Mouse (Mus musculus) intestine, embryonic 14.5 days (tissue): ENCODE results near the gene Lypd6b. TPM values are rescaled to one million over a fixed set of nuclear protein-coding genes. Genes with fewer than 3 reads are reported as not detected.

Experiments used
- ATAC-seq: fragments of 200-750 bp; cut with Nextera tagmentation; replicated peaks from 2 replicates; pipeline ENCODE4 v1.8.0; 2017; ENCODE audit warnings: low read depth, moderate number of reproducible peaks, moderate TSS enrichment, moderate library complexity; ENCODE audit not compliant: low FRiP score, low TSS enrichment
- DNase-seq: peaks from one replicate; pipeline ENCODE4 v3.0.0-alpha.2; 2018; ENCODE audit warnings: low spot score
- H3K27ac ChIP-seq: fragments of 300-500 bp; sonication (generic); 2 replicates; pipeline ENCODE4 v1.5.1; 2014; ENCODE audit warnings: low read depth, mild to moderate bottlenecking, control low read depth
- H3K27me3 ChIP-seq: fragments of 300-500 bp; sonication (generic); replicated peaks from 2 replicates; pipeline ENCODE4 v1.6.1; 2014; ENCODE audit warnings: low read length, control low read depth; ENCODE audit not compliant: control insufficient read depth, insufficient read depth
- H3K36me3 ChIP-seq: fragments of 300-500 bp; sonication (generic); 2 replicates; pipeline ENCODE4 v1.6.1; 2014; ENCODE audit warnings: low read length, control low read depth; ENCODE audit not compliant: control insufficient read depth, insufficient read depth
- H3K4me1 ChIP-seq: fragments of 300-500 bp; sonication (generic); replicated peaks from 2 replicates; pipeline ENCODE4 v1.6.1; 2014; ENCODE audit warnings: low read length, control low read depth, mixed read lengths; ENCODE audit not compliant: control insufficient read depth, insufficient read depth
- H3K4me2 ChIP-seq: fragments of 300-500 bp; sonication (generic); 2 replicates; pipeline ENCODE4 v1.6.1; 2014; ENCODE audit warnings: low read length
- H3K4me3 ChIP-seq: fragments of 300-500 bp; sonication (generic); 2 replicates; pipeline ENCODE4 v1.5.1; 2014; ENCODE audit warnings: low read depth, low read length, control low read depth, mixed read lengths
- H3K9ac ChIP-seq: fragments of 300-500 bp; sonication (generic); 2 replicates; pipeline ENCODE4 v1.6.1; 2014; ENCODE audit warnings: mild to moderate bottlenecking, low read length
- H3K9me3 ChIP-seq: fragments of 300-500 bp; sonication (generic); 2 replicates; pipeline ENCODE4 v1.6.1; 2016; ENCODE audit warnings: low read length, control low read depth; ENCODE audit not compliant: control insufficient read depth
- WGBS: fragments of 180-500 bp; shearing (Covaris S2); extraction: QIAGEN DNeasy Blood & Tissue Kit; methylation state at CpG from one replicate; pipeline ENCODE4 v1.1.7; 2014; 5-methylcytosine and 5-hydroxymethylcytosine counted together
- polyA plus RNA-seq: library from polyadenylated mRNA; unstranded; fragments of >200 nt; fragmentation: Nextera tagmentation; extraction: Ambion mirVana; gene quantifications from 2 replicates; pipeline ENCODE4 v1.2.1, GENCODE M21; 2014

Gene Lypd6b
- polyA plus RNA-seq, 1 experiment from 2014 or later, result 3.0 TPM

- ATAC-seq (0 out of 2 replicates have a peak, but pooled peaks have one; percentile 20), DNase-seq (no peak)
- no peak overlapping the region for H3K4me3 ChIP-seq
- H3K9me3 ChIP-seq, result no peaks in the 10 kb centered on the region
- 19% methylated on average over 11 of the region's 11 CpGs for WGBS
- peaks cover 11% of the 10 kb centered on the region; the same call in 1 of the 2 replicates for H3K4me1 ChIP-seq
- H3K27ac ChIP-seq, result 0 out of 2 replicates have a peak overlapping the region, but pooled peaks have one; percentile 35
- peak overlapping the region; percentile 16; the same call in 1 of the 2 replicates for H3K4me2 ChIP-seq
- no peak overlapping the region for H3K9ac ChIP-seq
- no peaks in the 10 kb centered on the region for H3K36me3 ChIP-seq
- no peaks in the 10 kb centered on the region for H3K27me3 ChIP-seq
Measured at GRCm38 (mm10) chr2:49811420-49811819, 23.9 kb downstream of the Lypd6b start.

- peak overlapping the region; percentile 16; the same call in 1 of the 2 replicates for H3K4me2 ChIP-seq
- H3K9ac ChIP-seq, result no peak overlapping the region
Measured at GRCm38 (mm10) chr2:49811871-49812363, 24.4 kb downstream of the Lypd6b start.

GRCm38 (mm10) chr2:49813151-49813550, 25.7 kb downstream of the Lypd6b start:
- no peak for DNase-seq
- Histone ChIP-seq H3K4me3 (no peak overlapping the region), H3K9me3 (no peaks in the 10 kb centered on the region), H3K4me2 (no peak overlapping the region), H3K4me1 (peaks cover 11% of the 10 kb centered on the region; the same call in 1 of the 2 replicates), H3K27ac (no peak overlapping the region), H3K27me3 (no peaks in the 10 kb centered on the region), H3K9ac (no peak overlapping the region), H3K36me3 (no peaks in the 10 kb centered on the region)
- ATAC-seq, result no peak
- WGBS, result 53% methylated on average over 4 of the region's 4 CpGs

More at GRCm38 (mm10) chr2:49811871-49812363, 24.4 kb downstream of the Lypd6b start:
- Histone ChIP-seq H3K27me3 (no peaks in the 10 kb centered on the region), H3K27ac (0 out of 2 replicates have a peak overlapping the region, but pooled peaks have one; percentile 35), H3K36me3 (no peaks in the 10 kb centered on the region), H3K4me1 (peaks cover 11% of the 10 kb centered on the region; the same call in 1 of the 2 replicates), H3K9me3 (no peaks in the 10 kb centered on the region), H3K4me3 (no peak overlapping the region)
- 28% methylated on average over 4 of the region's 4 CpGs for WGBS
- DNase-seq (no peak), ATAC-seq (no peak)

- Histone ChIP-seq H3K9ac (no peak overlapping the region), H3K27ac (no peak overlapping the region), H3K4me1 (peaks cover 11% of the 10 kb centered on the region; the same call in 1 of the 2 replicates), H3K4me3 (no peak overlapping the region), H3K27me3 (no peaks in the 10 kb centered on the region), H3K4me2 (no peak overlapping the region), H3K36me3 (no peaks in the 10 kb centered on the region), H3K9me3 (no peaks in the 10 kb centered on the region)
- DNase-seq (no peak), ATAC-seq (0 out of 2 replicates have a peak, but pooled peaks have one; percentile 59)
- WGBS, result 64% methylated on average over 6 of the region's 6 CpGs
Measured at GRCm38 (mm10) chr2:49814011-49814410, 26.5 kb downstream of the Lypd6b start.

GRCm38 (mm10) chr2:49815696-49816320, 28.3 kb downstream of the Lypd6b start:
- 55% methylated on average over 3 of the region's 3 CpGs for WGBS
- no peak for DNase-seq
- H3K4me2 ChIP-seq, result no peak overlapping the region
- peak; percentile 87 for ATAC-seq
- no peaks in the 10 kb centered on the region for H3K27me3 ChIP-seq
- H3K36me3 ChIP-seq, result no peaks in the 10 kb centered on the region
- H3K4me1 ChIP-seq, result peaks cover 11% of the 10 kb centered on the region; the same call in 1 of the 2 replicates
- H3K9me3 ChIP-seq, result no peaks in the 10 kb centered on the region
- H3K4me3 ChIP-seq, result no peak overlapping the region
- no peak overlapping the region; the same call in 1 of the 2 replicates for H3K27ac ChIP-seq
- no peak overlapping the region for H3K9ac ChIP-seq

- H3K27ac ChIP-seq, result no peak overlapping the region
- H3K4me1 ChIP-seq, result peaks cover 11% of the 10 kb centered on the region; the same call in 1 of the 2 replicates
- no peak overlapping the region for H3K4me3 ChIP-seq
- H3K4me2 ChIP-seq, result no peak overlapping the region
- WGBS, result 83% methylated on average over 5 of the region's 5 CpGs
- no peak overlapping the region for H3K9ac ChIP-seq
- no peak for ATAC-seq
- no peak for DNase-seq
- H3K9me3 ChIP-seq, result no peaks in the 10 kb centered on the region
- H3K36me3 ChIP-seq, result no peaks in the 10 kb centered on the region
- no peaks in the 10 kb centered on the region for H3K27me3 ChIP-seq
Measured at GRCm38 (mm10) chr2:49816549-49816948, 29.1 kb downstream of the Lypd6b start.

- Histone ChIP-seq H3K27ac (no peak overlapping the region), H3K9me3 (no peaks in the 10 kb centered on the region), H3K4me2 (no peak overlapping the region), H3K36me3 (no peaks in the 10 kb centered on the region), H3K4me3 (no peak overlapping the region), H3K27me3 (no peaks in the 10 kb centered on the region), H3K9ac (no peak overlapping the region), H3K4me1 (peaks cover 6% of the 10 kb centered on the region; the same call in 1 of the 2 replicates)
- no peak for DNase-seq
- WGBS, result 98% methylated on average over 3 of the region's 3 CpGs
- no peak for ATAC-seq
Measured at GRCm38 (mm10) chr2:49817151-49817550, 29.7 kb downstream of the Lypd6b start.

- no peak for DNase-seq
- 53% methylated on average over 5 of the region's 5 CpGs for WGBS
- no peak overlapping the region for H3K4me2 ChIP-seq
- H3K9me3 ChIP-seq, result no peaks in the 10 kb centered on the region
- no peak overlapping the region for H3K27ac ChIP-seq
- no peaks in the 10 kb centered on the region for H3K27me3 ChIP-seq
- no peak overlapping the region for H3K4me3 ChIP-seq
- H3K36me3 ChIP-seq, result no peaks in the 10 kb centered on the region
- ATAC-seq, result no peak
- H3K4me1 ChIP-seq, result peaks cover 2% of the 10 kb centered on the region; the same call in 1 of the 2 replicates
- no peak overlapping the region for H3K9ac ChIP-seq
Measured at GRCm38 (mm10) chr2:49818126-49818525, 30.6 kb downstream of the Lypd6b start.
